Mouse (Mus musculus): ENCODE data around the gene Prkra. TPM values are rescaled to one million over a fixed set of nuclear protein-coding genes. Genes with fewer than 3 reads are reported as not detected.
A peak's percentile ranks its signal among the peaks of the same experiment; 100 is the strongest.

Gene Prkra
- polyA plus RNA-seq, 1 experiment from 2014 or later, result 34.1 TPM

- Histone ChIP-seq H3K27ac (ENCODE audit: low read length) (peak overlapping the region; percentile 91), H3K36me3 (ENCODE audit: insufficient read depth, low read length) (no peaks in the 10 kb centered on the region), H3K4me3 (ENCODE audit: low read depth, low read length) (no peak overlapping the region), H3K9ac (replicated peaks; ENCODE audit: low read depth) (no peak overlapping the region), H3K4me2 (replicated peaks; ENCODE audit: low read depth, low read length) (peak overlapping the region; percentile 74), H3K9me3 (ENCODE audit: low read length) (no peaks in the 10 kb centered on the region), H3K4me1 (ENCODE audit: insufficient read depth, low read depth, low read length) (peaks cover 13% of the 10 kb centered on the region), H3K27me3 (replicated peaks; ENCODE audit: insufficient read depth, low read length) (no peaks in the 10 kb centered on the region)
- WGBS, result 40% methylated on average over 7 of the region's 7 CpGs
- peak; percentile 68 for DNase-seq (ENCODE audit: low spot score)
- ATAC-seq, result no peak
- TF ChIP-seq EP300 (IDR thresholded peaks at IDR 0.05), result no peak
- TF ChIP-seq CTCF (IDR thresholded peaks at IDR 0.05), result peak; percentile 59
Measured at GRCm38 (mm10) chr2:76673472-76674081, 25.8 kb upstream of the Prkra start.

- ATAC-seq, result peak; percentile 91
- Histone ChIP-seq H3K9me3 (ENCODE audit: low read length) (no peaks in the 10 kb centered on the region), H3K36me3 (ENCODE audit: insufficient read depth, low read length) (no peaks in the 10 kb centered on the region), H3K4me1 (ENCODE audit: insufficient read depth, low read depth, low read length) (peaks cover 13% of the 10 kb centered on the region), H3K27me3 (replicated peaks; ENCODE audit: insufficient read depth, low read length) (no peaks in the 10 kb centered on the region), H3K4me3 (ENCODE audit: low read depth, low read length) (peak within 1 kb of the TSS; percentile 55), H3K27ac (ENCODE audit: low read length) (peak within 1 kb of the TSS; percentile 91), H3K9ac (replicated peaks; ENCODE audit: low read depth) (peak within 1 kb of the TSS; percentile 62), H3K4me2 (replicated peaks; ENCODE audit: low read depth, low read length) (peak within 1 kb of the TSS; percentile 74)
- peak; percentile 93 for DNase-seq (ENCODE audit: low spot score)
- WGBS, result under 1% methylated on average over 17 of the region's 17 CpGs
- TF ChIP-seq EP300 (IDR thresholded peaks at IDR 0.05) (no peak), CTCF (IDR thresholded peaks at IDR 0.05) (no peak)
Measured at GRCm38 (mm10) chr2:76672966-76673392, 25.2 kb upstream of the Prkra start, which contains the start of gene Fkbp7. Gene Fkbp7 (minus strand): TSS chr2:76673116.

- DNase-seq (ENCODE audit: low spot score), result peak; percentile 48
- 4% methylated on average over 9 of the region's 9 CpGs for WGBS
- Histone ChIP-seq H3K27ac (ENCODE audit: low read length) (peak overlapping the region; percentile 91), H3K9ac (replicated peaks; ENCODE audit: low read depth) (peak overlapping the region; percentile 62), H3K36me3 (ENCODE audit: insufficient read depth, low read length) (no peaks in the 10 kb centered on the region), H3K27me3 (replicated peaks; ENCODE audit: insufficient read depth, low read length) (no peaks in the 10 kb centered on the region), H3K4me3 (ENCODE audit: low read depth, low read length) (peak overlapping the region; percentile 55), H3K4me2 (replicated peaks; ENCODE audit: low read depth, low read length) (peak overlapping the region; percentile 74), H3K9me3 (ENCODE audit: low read length) (no peaks in the 10 kb centered on the region), H3K4me1 (ENCODE audit: insufficient read depth, low read depth, low read length) (peaks cover 13% of the 10 kb centered on the region)
- no peak for ATAC-seq
- TF ChIP-seq EP300 (IDR thresholded peaks at IDR 0.05) (no peak), CTCF (IDR thresholded peaks at IDR 0.05) (no peak)
Measured at GRCm38 (mm10) chr2:76672134-76672745, 24.4 kb upstream of the Prkra start.

- no peak for ATAC-seq
Measured at GRCm38 (mm10) chr2:76671641-76672040, 23.8 kb upstream of the Prkra start.

GRCm38 (mm10) chr2:76667200-76667599, 19.4 kb upstream of the Prkra start:
- WGBS, result 44% methylated on average over 5 of the region's 5 CpGs
- no peak overlapping the region for H3K4me3 ChIP-seq (ENCODE audit: low read depth, low read length)
- H3K9ac ChIP-seq (replicated peaks; ENCODE audit: low read depth), result no peak overlapping the region
- H3K27me3 ChIP-seq (replicated peaks; ENCODE audit: insufficient read depth, low read length), result no peaks in the 10 kb centered on the region
- TF ChIP-seq EP300 (IDR thresholded peaks at IDR 0.05) (no peak), CTCF (IDR thresholded peaks at IDR 0.05) (no peak)
- DNase-seq (ENCODE audit: low spot score), result no peak
- ATAC-seq, result no peak
- peaks cover 4% of the 10 kb centered on the region; the same call in 1 of the 2 replicates for H3K4me1 ChIP-seq (ENCODE audit: insufficient read depth, low read depth, low read length)
- no peaks in the 10 kb centered on the region for H3K9me3 ChIP-seq (ENCODE audit: low read length)
- no peak overlapping the region for H3K27ac ChIP-seq (ENCODE audit: low read length)
- no peak overlapping the region for H3K4me2 ChIP-seq (replicated peaks; ENCODE audit: low read depth, low read length)
- H3K36me3 ChIP-seq (ENCODE audit: insufficient read depth, low read length), result peaks cover 10% of the 10 kb centered on the region; the same call in 1 of the 2 replicates

More at GRCm38 (mm10) chr2:76671641-76672040, 23.8 kb upstream of the Prkra start:
- H3K9me3 ChIP-seq (ENCODE audit: low read length), result no peaks in the 10 kb centered on the region
- H3K4me2 ChIP-seq (replicated peaks; ENCODE audit: low read depth, low read length), result peak overlapping the region; percentile 74
- 69% methylated on average over 6 of the region's 6 CpGs for WGBS
- no peak overlapping the region for H3K27ac ChIP-seq (ENCODE audit: low read length)
- peaks cover 12% of the 10 kb centered on the region for H3K4me1 ChIP-seq (ENCODE audit: insufficient read depth, low read depth, low read length)
- no peak for DNase-seq (ENCODE audit: low spot score)
- H3K4me3 ChIP-seq (ENCODE audit: low read depth, low read length), result peak overlapping the region; percentile 55; the same call in 1 of the 2 replicates
- no peaks in the 10 kb centered on the region for H3K36me3 ChIP-seq (ENCODE audit: insufficient read depth, low read length)
- no peaks in the 10 kb centered on the region for H3K27me3 ChIP-seq (replicated peaks; ENCODE audit: insufficient read depth, low read length)
- H3K9ac ChIP-seq (replicated peaks; ENCODE audit: low read depth), result peak overlapping the region; percentile 62; the same call in 1 of the 2 replicates
- TF ChIP-seq CTCF (IDR thresholded peaks at IDR 0.05) (no peak), EP300 (IDR thresholded peaks at IDR 0.05) (no peak)

GRCm38 (mm10) chr2:76665531-76665930, 17.7 kb upstream of the Prkra start:
- Histone ChIP-seq H3K9me3 (ENCODE audit: low read length) (no peaks in the 10 kb centered on the region), H3K4me2 (replicated peaks; ENCODE audit: low read depth, low read length) (no peak overlapping the region), H3K27ac (ENCODE audit: low read length) (no peak overlapping the region), H3K4me3 (ENCODE audit: low read depth, low read length) (no peak overlapping the region), H3K27me3 (replicated peaks; ENCODE audit: insufficient read depth, low read length) (no peaks in the 10 kb centered on the region), H3K9ac (replicated peaks; ENCODE audit: low read depth) (no peak overlapping the region), H3K4me1 (ENCODE audit: insufficient read depth, low read depth, low read length) (no peaks in the 10 kb centered on the region), H3K36me3 (ENCODE audit: insufficient read depth, low read length) (peaks cover 10% of the 10 kb centered on the region; the same call in 1 of the 2 replicates)
- ATAC-seq, result no peak
- 97% methylated on average over 7 of the region's 7 CpGs for WGBS
- no peak for DNase-seq (ENCODE audit: low spot score)
- no peak for TF ChIP-seq CTCF (IDR thresholded peaks at IDR 0.05)
- no peak for TF ChIP-seq EP300 (IDR thresholded peaks at IDR 0.05)

All from lung, postnatal 0 days (tissue).